Mouse (Mus musculus) kidney, embryonic 16.5 days (tissue): ENCODE data around the gene Copz1. TPM values are rescaled to one million over a fixed set of nuclear protein-coding genes. Genes with fewer than 3 reads are reported as not detected.
A peak's percentile ranks its signal among the peaks of the same experiment; 100 is the strongest.
"Not testable (repeated sequence)": the region's sequence is repeated elsewhere in the genome, so short reads cannot be mapped to it uniquely, and the experiment has no call there.

Source experiments
- ATAC-seq: fragments of 200-750 bp; cut with Nextera tagmentation; 2 replicates; pipeline ENCODE4 v1.8.0; 2017; ENCODE audit warnings: moderate TSS enrichment; ENCODE audit not compliant: low FRiP score, low TSS enrichment
- H3K27ac ChIP-seq: fragments of 300-500 bp; sonication (generic); 2 replicates; pipeline ENCODE4 v1.5.1; 2014; ENCODE audit warnings: low read length
- H3K27me3 ChIP-seq: fragments of 300-500 bp; sonication (generic); 2 replicates; pipeline ENCODE4 v1.6.1; 2014; ENCODE audit warnings: low read length, control low read depth, mixed read lengths; ENCODE audit not compliant: insufficient read depth
- H3K36me3 ChIP-seq: fragments of 300-500 bp; sonication (generic); 2 replicates; pipeline ENCODE4 v1.6.1; 2014; ENCODE audit warnings: low read length, control low read depth, mixed read lengths; ENCODE audit not compliant: insufficient read depth
- H3K4me1 ChIP-seq: fragments of 300-500 bp; sonication (generic); 2 replicates; pipeline ENCODE4 v1.6.1; 2014; ENCODE audit warnings: low read length, control low read depth, mixed read lengths; ENCODE audit not compliant: insufficient read depth
- H3K4me2 ChIP-seq: fragments of 300-500 bp; sonication (generic); replicated peaks from 2 replicates; pipeline ENCODE4 v1.6.1; 2014; ENCODE audit warnings: low read depth, low read length
- H3K4me3 ChIP-seq: fragments of 300-500 bp; sonication (generic); 2 replicates; pipeline ENCODE4 v1.5.1; 2014; ENCODE audit warnings: mild to moderate bottlenecking, low read length
- H3K9ac ChIP-seq: fragments of 300-500 bp; sonication (generic); replicated peaks from 2 replicates; pipeline ENCODE4 v1.6.1; 2014; ENCODE audit warnings: low read length
- H3K9me3 ChIP-seq: fragments of 300-500 bp; sonication (generic); 2 replicates; pipeline ENCODE4 v1.6.1; 2016; ENCODE audit warnings: low read length, control low read depth
- WGBS: fragments of 180-500 bp; shearing (Covaris S2); extraction: QIAGEN DNeasy Blood & Tissue Kit; methylation state at CpG from one replicate; pipeline ENCODE4 v1.1.7; 2014; 5-methylcytosine and 5-hydroxymethylcytosine counted together
- polyA plus RNA-seq: library from polyadenylated mRNA; unstranded; fragments of >200 nt; fragmentation: Nextera tagmentation; extraction: Ambion mirVana; gene quantifications from 2 replicates; pipeline ENCODE4 v1.2.1, GENCODE M21; 2015

The Copz1 gene
- polyA plus RNA-seq, 1 experiment from 2014 or later = 324 TPM

- peak within 1 kb of the TSS; percentile 98 for H3K27ac ChIP-seq
- peak within 1 kb of the TSS; percentile 55 for H3K4me3 ChIP-seq
- ATAC-seq = peak; percentile 94
- peaks cover 32% of the 10 kb centered on the region for H3K36me3 ChIP-seq
- H3K9me3 ChIP-seq = no peaks in the 10 kb centered on the region
- H3K9ac ChIP-seq = peak within 1 kb of the TSS; percentile 81
- H3K4me2 ChIP-seq = peak within 1 kb of the TSS; percentile 79
- no peaks in the 10 kb centered on the region for H3K27me3 ChIP-seq
- peaks cover 35% of the 10 kb centered on the region for H3K4me1 ChIP-seq
- under 1% methylated on average over 47 of the region's 47 CpGs for WGBS
These were observed 32.1 kb upstream of the Copz1 start, which contains the start of gene Hnrnpa1 for GRCm38 (mm10) chr15:103240160-103241028. TSS of gene Hnrnpa1 (plus strand) at chr15:103240432.

GRCm38 (mm10) chr15:103241071-103242018, 31.2 kb upstream of the Copz1 start:
- peaks cover 36% of the 10 kb centered on the region for H3K4me1 ChIP-seq
- not testable (repeated sequence) for H3K27me3 ChIP-seq, ATAC-seq, H3K9me3 ChIP-seq
- WGBS = 4% methylated on average over 11 of the region's 12 CpGs
- H3K36me3 ChIP-seq = peaks cover 32% of the 10 kb centered on the region
- peak overlapping the region; percentile 55 for H3K4me3 ChIP-seq
- H3K27ac ChIP-seq = peak overlapping the region; percentile 98
- peak overlapping the region; percentile 79 for H3K4me2 ChIP-seq
- peak overlapping the region; percentile 81 for H3K9ac ChIP-seq

- WGBS = 48% methylated on average over 8 of the region's 8 CpGs
- no peak for ATAC-seq
- peak overlapping the region; percentile 55 for H3K4me3 ChIP-seq
- H3K9me3 ChIP-seq = no peaks in the 10 kb centered on the region
- peaks cover 32% of the 10 kb centered on the region for H3K4me1 ChIP-seq
- no peaks in the 10 kb centered on the region for H3K27me3 ChIP-seq
- peak overlapping the region; percentile 81 for H3K9ac ChIP-seq
- H3K4me2 ChIP-seq = peak overlapping the region; percentile 79
- H3K36me3 ChIP-seq = peaks cover 47% of the 10 kb centered on the region
- no peak overlapping the region; the same call in 1 of the 2 replicates for H3K27ac ChIP-seq
These were observed 29.6 kb upstream of the Copz1 start for GRCm38 (mm10) chr15:103242885-103243284.

- H3K4me1 ChIP-seq = peaks cover 24% of the 10 kb centered on the region
- no peaks in the 10 kb centered on the region for H3K27me3 ChIP-seq
- peaks cover 63% of the 10 kb centered on the region for H3K36me3 ChIP-seq
- no peak overlapping the region for H3K4me3 ChIP-seq
- H3K9me3 ChIP-seq = no peaks in the 10 kb centered on the region
- no peak for ATAC-seq
- H3K27ac ChIP-seq = no peak overlapping the region
- no peak overlapping the region for H3K9ac ChIP-seq
- no peak overlapping the region for H3K4me2 ChIP-seq
- WGBS = 74% methylated on average over 6 of the region's 6 CpGs
These were observed 26.9 kb upstream of the Copz1 start for GRCm38 (mm10) chr15:103245616-103246015.

GRCm38 (mm10) chr15:103247078-103247781, 25.3 kb upstream of the Copz1 start:
- Histone ChIP-seq H3K4me3 (no peak overlapping the region), H3K9me3 (no peaks in the 10 kb centered on the region), H3K9ac (no peak overlapping the region), H3K27ac (no peak overlapping the region), H3K36me3 (peaks cover 60% of the 10 kb centered on the region), H3K27me3 (no peaks in the 10 kb centered on the region), H3K4me2 (no peak overlapping the region), H3K4me1 (peaks cover 21% of the 10 kb centered on the region)
- WGBS = 91% methylated on average over 9 of the region's 9 CpGs
- no peak for ATAC-seq

GRCm38 (mm10) chr15:103247782-103248400, 24.6 kb upstream of the Copz1 start:
- ATAC-seq = no peak
- Histone ChIP-seq H3K4me3 (no peak overlapping the region), H3K9ac (no peak overlapping the region), H3K9me3 (no peaks in the 10 kb centered on the region), H3K27ac (no peak overlapping the region), H3K27me3 (no peaks in the 10 kb centered on the region), H3K4me1 (peaks cover 14% of the 10 kb centered on the region), H3K36me3 (peaks cover 54% of the 10 kb centered on the region), H3K4me2 (no peak overlapping the region)

GRCm38 (mm10) chr15:103248401-103249313, 23.9 kb upstream of the Copz1 start:
- peaks cover 47% of the 10 kb centered on the region for H3K36me3 ChIP-seq

GRCm38 (mm10) chr15:103249511-103249910, 23.0 kb upstream of the Copz1 start:
- not testable (repeated sequence) for H3K27me3 ChIP-seq, H3K4me3 ChIP-seq, H3K4me2 ChIP-seq, H3K27ac ChIP-seq, H3K9me3 ChIP-seq, H3K9ac ChIP-seq, H3K4me1 ChIP-seq, ATAC-seq
- WGBS = 88% methylated on average over 6 of the region's 6 CpGs
- peaks cover 44% of the 10 kb centered on the region for H3K36me3 ChIP-seq

More at GRCm38 (mm10) chr15:103248401-103249313, 23.9 kb upstream of the Copz1 start:
- Histone ChIP-seq H3K4me2 (no peak overlapping the region), H3K27ac (no peak overlapping the region), H3K4me1 (peaks cover 7% of the 10 kb centered on the region), H3K9me3 (no peaks in the 10 kb centered on the region), H3K27me3 (no peaks in the 10 kb centered on the region), H3K9ac (no peak overlapping the region), H3K4me3 (no peak overlapping the region)
- WGBS = 75% methylated on average over 28 of the region's 28 CpGs
- 0 out of 2 replicates have a peak, but pooled peaks have one; percentile 21 for ATAC-seq
